In the genomic region with DNA sequence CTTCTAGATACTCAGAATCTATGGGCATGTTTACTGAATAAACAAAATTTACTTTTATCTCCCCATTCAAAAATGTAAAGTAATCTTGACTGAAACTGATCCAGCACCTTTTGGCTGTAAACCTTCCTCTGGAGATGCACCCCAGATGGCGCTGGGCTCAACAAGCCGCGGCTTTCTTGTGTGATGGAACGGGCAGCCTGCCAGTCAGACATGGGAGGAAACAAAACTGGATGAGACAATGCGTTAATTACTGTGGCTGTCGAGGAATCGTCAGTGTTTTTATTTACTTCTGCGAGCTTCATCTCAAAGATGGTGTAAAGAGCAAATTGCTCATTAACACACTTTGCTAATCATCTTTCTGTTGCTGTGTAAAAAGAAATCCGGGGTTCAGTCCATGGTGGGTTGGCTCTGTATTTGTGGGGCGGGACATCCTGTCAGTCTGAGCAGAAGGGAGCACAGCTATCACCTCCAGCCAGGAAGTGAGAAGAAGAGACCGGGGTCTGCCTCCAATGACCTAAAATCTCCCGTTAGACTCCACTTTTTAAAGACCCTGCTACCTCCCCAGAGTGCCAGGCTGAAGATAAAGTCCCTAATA, we compare ENCODE assay signal across 21 mouse cellular contexts. TPM values are rescaled to one million over a fixed set of nuclear protein-coding genes. Genes with fewer than 3 reads are reported as not detected.
A peak's percentile ranks its signal among the peaks of the same experiment; 100 is the strongest.
DNase-seq lines count a peak whose midpoint lies in the region; ATAC-seq and TF ChIP-seq lines count a peak whose summit lies in the region.
"Had no signal": no experiment of that assay in that cellular context is flagged by ENCODE, and none has a peak within 500 bp of the region (broad histone marks: within the 10 kb centered on the region; RNA-seq: fewer than 3 reads in every experiment).

No protein-coding gene starts in this region.

- ATAC-seq in hindbrain, postnatal 0 days, result no peak
- no peak for ATAC-seq in hindbrain, embryonic 16.5 days
- ATAC-seq in forebrain, postnatal 0 days, result peak; percentile 89
- ATAC-seq: Patski had no signal

- no peak; the same call in 1 of the 2 replicates for TF ChIP-seq CTCF in hindbrain, postnatal 0 days (IDR thresholded peaks at IDR 0.05; ENCODE audit: low read depth)
- no peak for TF ChIP-seq CTCF in forebrain, postnatal 0 days (IDR thresholded peaks at IDR 0.05; ENCODE audit: low read depth)
- no peak for TF ChIP-seq CTCF in gastrocnemius, adult 2 months (IDR thresholded peaks at IDR 0.05)

- no peak overlapping the region for H3K4me3 ChIP-seq in hindbrain, postnatal 0 days (ENCODE audit: low read length)
- no peak overlapping the region for H3K4me3 ChIP-seq in hindbrain, embryonic 16.5 days (ENCODE audit: low read length)
- no peak overlapping the region for H3K4me3 ChIP-seq in forebrain, postnatal 0 days (ENCODE audit: low read depth, low read length)
- no peak overlapping the region for H3K4me3 ChIP-seq in gastrocnemius, adult 2 months
- H3K4me3 ChIP-seq: erythroblast, embryonic 14.5 days; hindbrain, embryonic 13.5 days; limb, embryonic 13.5 days had no signal

- WGBS in hindbrain, postnatal 0 days, result 54% methylated on average over 12 of the region's 12 CpGs
- 74% methylated on average over 12 of the region's 12 CpGs for WGBS in hindbrain, embryonic 16.5 days
- 32% methylated on average over 12 of the region's 12 CpGs for WGBS in forebrain, postnatal 0 days

- peak; percentile 45 to 46 for DNase-seq in cerebellum, adult 18-20 months
- no peak for DNase-seq in cerebellum, adult 11 months
- DNase-seq in hindbrain, postnatal 0 days (ENCODE audit: low spot score), result peak; percentile 76
- DNase-seq in lung, postnatal 10 days, result peak; percentile 35
- DNase-seq in lung, postnatal 4 days, result no peak
- peak; percentile 85 for DNase-seq in forebrain, postnatal 0 days
- DNase-seq in gastrocnemius, adult 2 months, result no peak
- DNase-seq: heart, adult 18-20 months had no signal

- H3K27ac ChIP-seq in hindbrain, postnatal 0 days, result no peak overlapping the region
- no peak overlapping the region for H3K27ac ChIP-seq in hindbrain, embryonic 16.5 days (ENCODE audit: low read depth, low read length)
- H3K27ac ChIP-seq in forebrain, postnatal 0 days (ENCODE audit: low read depth, low read length), result no peak overlapping the region
- no peak overlapping the region for H3K27ac ChIP-seq in gastrocnemius, adult 2 months
- H3K27ac ChIP-seq: hindbrain, embryonic 13.5 days; limb, embryonic 13.5 days had no signal

- H3K27me3 ChIP-seq in hindbrain, postnatal 0 days (ENCODE audit: insufficient read depth, low read length), result no peaks in the 10 kb centered on the region
- H3K27me3 ChIP-seq in hindbrain, embryonic 16.5 days (replicated peaks; ENCODE audit: control insufficient read depth, insufficient read depth, low read length), result no peaks in the 10 kb centered on the region
- no peaks in the 10 kb centered on the region for H3K27me3 ChIP-seq in forebrain, postnatal 0 days (ENCODE audit: insufficient read depth, low read length)
- H3K27me3 ChIP-seq: CH12.LX; hindbrain, embryonic 13.5 days; limb, embryonic 13.5 days had no signal

- no peak overlapping the region for H3K4me2 ChIP-seq in hindbrain, postnatal 0 days (ENCODE audit: low read depth, low read length)
- no peak overlapping the region for H3K4me2 ChIP-seq in hindbrain, embryonic 16.5 days (ENCODE audit: low read length)
- H3K4me2 ChIP-seq in forebrain, postnatal 0 days (ENCODE audit: low read depth), result 0 out of 2 replicates have a peak overlapping the region, but pooled peaks have one; percentile 5
- H3K4me2 ChIP-seq: hindbrain, embryonic 13.5 days; limb, embryonic 13.5 days had no signal

- no peaks in the 10 kb centered on the region for H3K36me3 ChIP-seq in hindbrain, postnatal 0 days (ENCODE audit: insufficient read depth, low read length)
- H3K36me3 ChIP-seq in hindbrain, embryonic 16.5 days (ENCODE audit: control insufficient read depth, insufficient read depth, low read length), result no peaks in the 10 kb centered on the region
- no peaks in the 10 kb centered on the region for H3K36me3 ChIP-seq in forebrain, postnatal 0 days (ENCODE audit: insufficient read depth)
- H3K36me3 ChIP-seq: hindbrain, embryonic 13.5 days; limb, embryonic 13.5 days had no signal

- H3K4me1 ChIP-seq in hindbrain, postnatal 0 days (ENCODE audit: insufficient read depth, low read length), result no peaks in the 10 kb centered on the region
- no peaks in the 10 kb centered on the region for H3K4me1 ChIP-seq in hindbrain, embryonic 16.5 days (ENCODE audit: control insufficient read depth, insufficient read depth, low read depth, low read length)
- H3K4me1 ChIP-seq in forebrain, postnatal 0 days (ENCODE audit: insufficient read depth), result no peaks in the 10 kb centered on the region
- H3K4me1 ChIP-seq: hindbrain, embryonic 13.5 days; limb, embryonic 13.5 days had no signal

- H3K9me3 ChIP-seq in hindbrain, postnatal 0 days (ENCODE audit: low read length), result no peaks in the 10 kb centered on the region
- H3K9me3 ChIP-seq in hindbrain, embryonic 16.5 days (ENCODE audit: control insufficient read depth, low read length), result no peaks in the 10 kb centered on the region
- no peaks in the 10 kb centered on the region for H3K9me3 ChIP-seq in forebrain, postnatal 0 days (ENCODE audit: low read length)
- H3K9me3 ChIP-seq: hindbrain, embryonic 13.5 days; limb, embryonic 13.5 days had no signal

- no peak overlapping the region for H3K9ac ChIP-seq in hindbrain, postnatal 0 days (replicated peaks; ENCODE audit: low read length)
- H3K9ac ChIP-seq in hindbrain, embryonic 16.5 days (ENCODE audit: low read depth, low read length), result no peak overlapping the region
- H3K9ac ChIP-seq in forebrain, postnatal 0 days, result no peak overlapping the region
- H3K9ac ChIP-seq: hindbrain, embryonic 13.5 days; limb, embryonic 13.5 days had no signal

- intact Hi-C loops in gastrocnemius, adult 2 months (cut with DNase I), result no loop called here

RNA-seq across cellular contexts. Expression of a gene that starts 11.3 kb away (rescaled TPM):
- total RNA-seq in hindbrain, postnatal 0 days (2014; rRNA removed), result 26.8 and 32.3 TPM in 2 replicates
- 29.9 and 31.2 TPM in 2 replicates for polyA plus RNA-seq in hindbrain, postnatal 0 days (2015; fragmentation: Nextera tagmentation; extraction: Ambion mirVana)
- polyA plus RNA-seq in hindbrain, embryonic 16.5 days (2015; fragmentation: Nextera tagmentation; extraction: Ambion mirVana), result 36.4 and 43.1 TPM in 2 replicates
- 24.0 and 30.0 TPM in 2 replicates for total RNA-seq in forebrain, postnatal 0 days (2014; rRNA removed)
- 24.6 and 31.5 TPM in 2 replicates for polyA plus RNA-seq in forebrain, postnatal 0 days (2015; fragmentation: Nextera tagmentation; extraction: Ambion mirVana)
- total RNA-seq in gastrocnemius, adult 2 months (2021), result under 1 TPM in 1 of 2 experiments, not detected in 1; 0.06 TPM
- total RNA-seq: CH12.LX; neutrophil, adult 5-6 weeks had no signal
- polyA plus RNA-seq: erythroblast, embryonic 14.5 days; Patski had no signal

RNA-seq across cellular contexts. Expression of a gene that starts 18.2 kb away (rescaled TPM):
- 44.2 and 44.8 TPM in 2 replicates for total RNA-seq in hindbrain, postnatal 0 days (2014; rRNA removed)
- 26.7 and 27.5 TPM in 2 replicates for polyA plus RNA-seq in hindbrain, postnatal 0 days (2015; fragmentation: Nextera tagmentation; extraction: Ambion mirVana)
- polyA plus RNA-seq in hindbrain, embryonic 16.5 days (2015; fragmentation: Nextera tagmentation; extraction: Ambion mirVana), result 28.5 and 31.3 TPM in 2 replicates
- 53.2 and 58.1 TPM in 2 replicates for total RNA-seq in forebrain, postnatal 0 days (2014; rRNA removed)
- 21.6 and 28.1 TPM in 2 replicates for polyA plus RNA-seq in forebrain, postnatal 0 days (2015; fragmentation: Nextera tagmentation; extraction: Ambion mirVana)
- total RNA-seq in gastrocnemius, adult 2 months (2021), result 10 to 100 TPM; 37.7 to 42.7 TPM

RNA-seq across cellular contexts. Expression of a gene that starts 42.3 kb away (rescaled TPM):
- not detected in 2 replicates for total RNA-seq in hindbrain, postnatal 0 days (2014; rRNA removed)
- polyA plus RNA-seq in hindbrain, postnatal 0 days (2015; fragmentation: Nextera tagmentation; extraction: Ambion mirVana), result not detected in 2 replicates
- not detected in 2 replicates for polyA plus RNA-seq in hindbrain, embryonic 16.5 days (2015; fragmentation: Nextera tagmentation; extraction: Ambion mirVana)
- total RNA-seq in forebrain, postnatal 0 days (2014; rRNA removed), result not detected in 2 replicates
- polyA plus RNA-seq in forebrain, postnatal 0 days (2015; fragmentation: Nextera tagmentation; extraction: Ambion mirVana), result not detected in 2 replicates
- not detected for total RNA-seq in gastrocnemius, adult 2 months (2021)
- total RNA-seq: CH12.LX; heart, adult 18-20 months; layer of hippocampus, adult 8-10 months; neutrophil, adult 5-6 weeks had no signal
- polyA plus RNA-seq: erythroblast, embryonic 14.5 days; heart, postnatal 0 days; hindbrain, embryonic 13.5 days; kidney, adult 2 months; limb, embryonic 13.5 days; lung, embryonic 16.5 days; Patski; small intestine, adult 2 months; stomach, embryonic 16.5 days had no signal

Comparison
In these comparisons a context has a peak if more than half of its experiments do, and no peak if none do; other contexts are left out.
1. DNase-seq: peak in cerebellum, adult 18-20 months (2 of 2), hindbrain, postnatal 0 days (single experiment), lung, postnatal 10 days (single experiment) and forebrain, postnatal 0 days (single experiment); none in cerebellum, adult 11 months (single experiment), lung, postnatal 4 days (0 of 2) and gastrocnemius, adult 2 months (single experiment).
2. RNA of a gene that starts 11.3 kb away (total RNA-seq): 26.8 to 32.3 TPM in hindbrain, postnatal 0 days and 24.0 to 30.0 TPM in forebrain, postnatal 0 days; 0.06 TPM in gastrocnemius, adult 2 months; every median in the first group is over 10 times any median in the second.